Mouse (Mus musculus) embryonic facial prominence, embryonic 13.5 days (tissue): ENCODE results near the gene Zfp536. TPM values are rescaled to one million over a fixed set of nuclear protein-coding genes. Genes with fewer than 3 reads are reported as not detected.

Experiments used
- ATAC-seq: fragments of 200-750 bp; cut with Nextera tagmentation; 2 replicates; pipeline ENCODE4 v1.8.0; 2017; ENCODE audit warnings: low read depth; ENCODE audit not compliant: insufficient number of reproducible peaks, insufficient read depth, low FRiP score, low TSS enrichment
- H3K27ac ChIP-seq: fragments of 300-500 bp; sonication (generic); 2 replicates; pipeline ENCODE4 v1.5.1; 2015; ENCODE audit warnings: moderate library complexity, mild to moderate bottlenecking, inconsistent platforms
- H3K27me3 ChIP-seq: fragments of 300-500 bp; sonication (generic); 2 replicates; pipeline ENCODE4 v1.6.1; 2015; ENCODE audit warnings: mild to moderate bottlenecking, inconsistent platforms
- H3K36me3 ChIP-seq: fragments of 300-500 bp; sonication (generic); 2 replicates; pipeline ENCODE4 v1.6.1; 2015; ENCODE audit warnings: mild to moderate bottlenecking, inconsistent platforms
- H3K4me1 ChIP-seq: fragments of 300-500 bp; sonication (generic); 2 replicates; pipeline ENCODE4 v1.6.1; 2015; ENCODE audit warnings: inconsistent platforms
- H3K4me2 ChIP-seq: fragments of 300-500 bp; sonication (generic); 2 replicates; pipeline ENCODE4 v1.6.1; 2015; ENCODE audit warnings: moderate library complexity, mild to moderate bottlenecking, inconsistent platforms
- H3K4me3 ChIP-seq: fragments of 300-500 bp; sonication (generic); 2 replicates; pipeline ENCODE4 v1.5.1; 2015; ENCODE audit warnings: mild to moderate bottlenecking, inconsistent platforms
- H3K9ac ChIP-seq: fragments of 300-500 bp; sonication (generic); 2 replicates; pipeline ENCODE4 v1.6.1; 2015; ENCODE audit warnings: mild to moderate bottlenecking, inconsistent platforms
- H3K9me3 ChIP-seq: fragments of 300-500 bp; sonication (generic); 2 replicates; pipeline ENCODE4 v1.6.1; 2016; ENCODE audit warnings: inconsistent platforms
- WGBS: fragments of 180-500 bp; shearing (Covaris S2); methylation state at CpG from one replicate; pipeline ENCODE4 v1.1.7; 2015; ENCODE audit warnings: mixed read lengths; 5-methylcytosine and 5-hydroxymethylcytosine counted together
- polyA plus RNA-seq: library from polyadenylated mRNA; unstranded; fragments of >200 nt; fragmentation: Nextera tagmentation; extraction: Ambion mirVana; gene quantifications from 2 replicates; pipeline ENCODE4 v1.2.1, GENCODE M21; 2015

Gene Zfp536
- polyA plus RNA-seq, 1 experiment from 2014 or later = 7.1 TPM

GRCm38 (mm10) chr7:37746133-37746761 is 27.2 kb downstream of the Zfp536 start:
- 28% methylated on average over 13 of the region's 13 CpGs for WGBS
- H3K4me1 ChIP-seq = peaks cover 15% of the 10 kb centered on the region
- peak overlapping the region; percentile 18; the same call in 1 of the 2 replicates for H3K4me2 ChIP-seq
- no peak for ATAC-seq
- H3K4me3 ChIP-seq = no peak overlapping the region
- H3K36me3 ChIP-seq = no peaks in the 10 kb centered on the region
- H3K9me3 ChIP-seq = no peaks in the 10 kb centered on the region
- no peak overlapping the region for H3K27ac ChIP-seq
- peaks cover 7% of the 10 kb centered on the region; the same call in 1 of the 2 replicates for H3K27me3 ChIP-seq
- H3K9ac ChIP-seq = no peak overlapping the region

GRCm38 (mm10) chr7:37743350-37743749 is 30.1 kb downstream of the Zfp536 start:
- Histone ChIP-seq H3K4me1 (peaks cover 15% of the 10 kb centered on the region), H3K9me3 (no peaks in the 10 kb centered on the region), H3K36me3 (no peaks in the 10 kb centered on the region), H3K27ac (no peak overlapping the region), H3K9ac (no peak overlapping the region), H3K4me2 (no peak overlapping the region), H3K27me3 (peaks cover 4% of the 10 kb centered on the region), H3K4me3 (no peak overlapping the region)
- ATAC-seq = no peak
- 31% methylated on average over 8 of the region's 8 CpGs for WGBS

- Histone ChIP-seq H3K9me3 (no peaks in the 10 kb centered on the region), H3K9ac (no peak overlapping the region)
Measured at GRCm38 (mm10) chr7:37737191-37737590, 36.2 kb downstream of the Zfp536 start.

GRCm38 (mm10) chr7:37736413-37736720 is 37.1 kb downstream of the Zfp536 start:
- Histone ChIP-seq H3K9me3 (no peaks in the 10 kb centered on the region), H3K4me3 (no peak overlapping the region), H3K27me3 (peaks cover 3% of the 10 kb centered on the region), H3K9ac (no peak overlapping the region), H3K36me3 (no peaks in the 10 kb centered on the region), H3K4me1 (0 out of 2 replicates have a peak, but pooled peaks cover 7% of the 10 kb centered on the region), H3K4me2 (no peak overlapping the region), H3K27ac (no peak overlapping the region)
- WGBS = 37% methylated on average over 4 of the region's 4 CpGs
- ATAC-seq = no peak

More at GRCm38 (mm10) chr7:37737191-37737590, 36.2 kb downstream of the Zfp536 start:
- H3K4me1 ChIP-seq = 0 out of 2 replicates have a peak, but pooled peaks cover 7% of the 10 kb centered on the region
- no peaks in the 10 kb centered on the region; the same call in none of the 2 replicates for H3K27me3 ChIP-seq
- no peak overlapping the region for H3K4me2 ChIP-seq
- H3K27ac ChIP-seq = no peak overlapping the region
- no peak for ATAC-seq
- H3K36me3 ChIP-seq = no peaks in the 10 kb centered on the region
- WGBS = 41% methylated on average over 8 of the region's 8 CpGs
- H3K4me3 ChIP-seq = no peak overlapping the region

- H3K36me3 ChIP-seq = no peaks in the 10 kb centered on the region
- no peaks in the 10 kb centered on the region for H3K9me3 ChIP-seq
- H3K4me3 ChIP-seq = no peak overlapping the region
- H3K4me1 ChIP-seq = 0 out of 2 replicates have a peak, but pooled peaks cover 7% of the 10 kb centered on the region
- no peak overlapping the region for H3K9ac ChIP-seq
- H3K27ac ChIP-seq = no peak overlapping the region
- H3K27me3 ChIP-seq = peaks cover 3% of the 10 kb centered on the region
- no peak for ATAC-seq
- H3K4me2 ChIP-seq = no peak overlapping the region
- WGBS = 44% methylated on average over 7 of the region's 7 CpGs
Measured at GRCm38 (mm10) chr7:37735707-37736412, 37.6 kb downstream of the Zfp536 start.

GRCm38 (mm10) chr7:37735101-37735500 is 38.3 kb downstream of the Zfp536 start:
- 0 out of 2 replicates have a peak, but pooled peaks cover 7% of the 10 kb centered on the region for H3K4me1 ChIP-seq
- peaks cover 3% of the 10 kb centered on the region; the same call in 1 of the 2 replicates for H3K27me3 ChIP-seq
- H3K9me3 ChIP-seq = no peaks in the 10 kb centered on the region
- H3K4me2 ChIP-seq = no peak overlapping the region
- ATAC-seq = no peak
- no peaks in the 10 kb centered on the region for H3K36me3 ChIP-seq
- H3K4me3 ChIP-seq = no peak overlapping the region
- WGBS = 66% methylated on average over 6 of the region's 6 CpGs
- H3K9ac ChIP-seq = no peak overlapping the region
- no peak overlapping the region for H3K27ac ChIP-seq

GRCm38 (mm10) chr7:37734576-37734975 is 38.9 kb downstream of the Zfp536 start:
- H3K4me3 ChIP-seq = no peak overlapping the region
- H3K4me1 ChIP-seq = 0 out of 2 replicates have a peak, but pooled peaks cover 7% of the 10 kb centered on the region
- no peaks in the 10 kb centered on the region for H3K9me3 ChIP-seq
- peaks cover 3% of the 10 kb centered on the region; the same call in 1 of the 2 replicates for H3K27me3 ChIP-seq
- H3K27ac ChIP-seq = no peak overlapping the region
- no peak for ATAC-seq
- H3K36me3 ChIP-seq = no peaks in the 10 kb centered on the region
- WGBS = 74% methylated on average over 6 of the region's 6 CpGs
- H3K4me2 ChIP-seq = no peak overlapping the region
- no peak overlapping the region for H3K9ac ChIP-seq

- ATAC-seq = no peak
- 91% methylated on average over 4 of the region's 4 CpGs for WGBS
- H3K4me1 ChIP-seq = 0 out of 2 replicates have a peak, but pooled peaks cover 7% of the 10 kb centered on the region
- H3K9me3 ChIP-seq = no peaks in the 10 kb centered on the region
- no peak overlapping the region for H3K4me2 ChIP-seq
- no peak overlapping the region for H3K27ac ChIP-seq
- no peaks in the 10 kb centered on the region for H3K36me3 ChIP-seq
- H3K4me3 ChIP-seq = no peak overlapping the region
- no peak overlapping the region for H3K9ac ChIP-seq
- H3K27me3 ChIP-seq = peaks cover 3% of the 10 kb centered on the region; the same call in 1 of the 2 replicates
Measured at GRCm38 (mm10) chr7:37733996-37734395, 39.4 kb downstream of the Zfp536 start.

- Histone ChIP-seq H3K9me3 (no peaks in the 10 kb centered on the region), H3K27me3 (0 out of 2 replicates have a peak, but pooled peaks cover 3% of the 10 kb centered on the region), H3K27ac (no peak overlapping the region), H3K4me3 (no peak overlapping the region), H3K9ac (no peak overlapping the region), H3K36me3 (no peaks in the 10 kb centered on the region), H3K4me2 (no peak overlapping the region), H3K4me1 (0 out of 2 replicates have a peak, but pooled peaks cover 7% of the 10 kb centered on the region)
- ATAC-seq = no peak
- WGBS = 55% methylated on average over 4 of the region's 4 CpGs
Measured at GRCm38 (mm10) chr7:37732741-37733140, 40.7 kb downstream of the Zfp536 start.

GRCm38 (mm10) chr7:37727746-37728145 is 45.7 kb downstream of the Zfp536 start:
- 79% methylated on average over 8 of the region's 8 CpGs for WGBS
- no peak overlapping the region for H3K4me3 ChIP-seq

GRCm38 (mm10) chr7:37724002-37724790 is 49.2 kb downstream of the Zfp536 start:
- no peak for ATAC-seq
- H3K4me1 ChIP-seq = 0 out of 2 replicates have a peak, but pooled peaks cover 3% of the 10 kb centered on the region
- no peaks in the 10 kb centered on the region for H3K9me3 ChIP-seq
- no peak overlapping the region for H3K4me2 ChIP-seq
- H3K4me3 ChIP-seq = no peak overlapping the region
- H3K27me3 ChIP-seq = peaks cover 4% of the 10 kb centered on the region; the same call in 1 of the 2 replicates
- no peak overlapping the region for H3K27ac ChIP-seq
- H3K9ac ChIP-seq = no peak overlapping the region
- WGBS = 63% methylated on average over 9 of the region's 9 CpGs
- no peaks in the 10 kb centered on the region for H3K36me3 ChIP-seq

More at GRCm38 (mm10) chr7:37727746-37728145, 45.7 kb downstream of the Zfp536 start:
- Histone ChIP-seq H3K27me3 (0 out of 2 replicates have a peak, but pooled peaks cover 3% of the 10 kb centered on the region), H3K9me3 (no peaks in the 10 kb centered on the region), H3K36me3 (no peaks in the 10 kb centered on the region), H3K9ac (no peak overlapping the region), H3K4me2 (no peak overlapping the region), H3K4me1 (0 out of 2 replicates have a peak, but pooled peaks cover 5% of the 10 kb centered on the region), H3K27ac (no peak overlapping the region)
- ATAC-seq = no peak
